Mouse (Mus musculus): ENCODE measurements around the gene Gm10600.
"Not testable (repeated sequence)": the region's sequence is repeated elsewhere in the genome, so short reads cannot be mapped to it uniquely, and the experiment has no call there.

GRCm38 (mm10) chr4:42240339-42240738 is at the start of gene Gm10600:
- not testable (repeated sequence) for TF ChIP-seq EP300 (optimal IDR thresholded peaks at IDR 0.05); CTCF (IDR thresholded peaks at IDR 0.05; ENCODE audit: low read depth)
